Mouse (Mus musculus): Measurements from ENCODE around the gene Pcgf6. TPM values are rescaled to one million over a fixed set of nuclear protein-coding genes. Genes with fewer than 3 reads are reported as not detected.

Pcgf6 gene
- total RNA-seq (2023) = 22.4 TPM

DNA sequence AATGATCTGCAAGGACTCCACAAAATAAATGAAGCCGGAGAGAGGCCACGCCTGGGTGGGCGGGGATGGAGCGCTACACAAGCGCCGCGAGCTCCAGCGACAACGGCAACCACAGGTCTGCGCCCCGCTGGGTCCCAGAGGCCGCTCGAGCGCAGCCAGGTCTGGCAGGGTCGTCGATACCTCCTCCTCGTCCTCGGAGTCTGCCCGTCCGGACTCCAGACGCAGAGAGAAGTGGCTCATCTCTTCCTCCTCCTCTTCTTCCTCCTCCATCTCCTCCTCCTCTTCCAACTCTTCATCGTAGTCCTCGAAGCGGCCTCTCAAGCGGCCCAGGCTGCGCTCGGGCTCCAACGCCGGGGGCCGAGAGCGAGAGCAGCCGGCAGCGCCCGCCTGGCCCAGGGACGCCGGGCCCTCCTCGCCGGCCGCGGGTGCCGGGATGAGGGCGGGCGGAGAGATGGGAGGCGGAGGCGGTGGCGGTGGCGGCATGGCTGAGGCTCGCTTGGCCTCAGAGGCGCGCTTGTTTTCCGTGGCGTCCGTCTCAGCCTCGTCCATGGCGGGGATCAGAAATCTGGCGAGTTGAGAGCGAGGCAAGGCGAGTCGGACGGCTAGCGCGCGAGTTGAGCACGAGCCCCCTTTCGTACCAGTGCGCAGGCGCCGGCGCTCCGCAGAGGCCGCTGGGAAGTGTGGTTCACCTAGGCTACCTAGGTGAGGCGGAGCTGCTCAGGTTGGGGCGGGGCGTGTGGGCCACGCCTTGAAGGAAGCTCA lies at the start of gene Pcgf6:
Gene Pcgf6 (minus strand): TSS at position 636 of the 762 bp plus-strand sequence.

GRCm38 (mm10) chr19:47090550-47091156 lies 39.9 kb upstream of the Pcgf6 start, which contains the start of the genes Usmg5 and Pdcd11:
Gene Usmg5, minus strand, starts transcription at chr19:47090647.
Gene Pdcd11, plus strand, starts transcription at chr19:47090768.

DNA sequence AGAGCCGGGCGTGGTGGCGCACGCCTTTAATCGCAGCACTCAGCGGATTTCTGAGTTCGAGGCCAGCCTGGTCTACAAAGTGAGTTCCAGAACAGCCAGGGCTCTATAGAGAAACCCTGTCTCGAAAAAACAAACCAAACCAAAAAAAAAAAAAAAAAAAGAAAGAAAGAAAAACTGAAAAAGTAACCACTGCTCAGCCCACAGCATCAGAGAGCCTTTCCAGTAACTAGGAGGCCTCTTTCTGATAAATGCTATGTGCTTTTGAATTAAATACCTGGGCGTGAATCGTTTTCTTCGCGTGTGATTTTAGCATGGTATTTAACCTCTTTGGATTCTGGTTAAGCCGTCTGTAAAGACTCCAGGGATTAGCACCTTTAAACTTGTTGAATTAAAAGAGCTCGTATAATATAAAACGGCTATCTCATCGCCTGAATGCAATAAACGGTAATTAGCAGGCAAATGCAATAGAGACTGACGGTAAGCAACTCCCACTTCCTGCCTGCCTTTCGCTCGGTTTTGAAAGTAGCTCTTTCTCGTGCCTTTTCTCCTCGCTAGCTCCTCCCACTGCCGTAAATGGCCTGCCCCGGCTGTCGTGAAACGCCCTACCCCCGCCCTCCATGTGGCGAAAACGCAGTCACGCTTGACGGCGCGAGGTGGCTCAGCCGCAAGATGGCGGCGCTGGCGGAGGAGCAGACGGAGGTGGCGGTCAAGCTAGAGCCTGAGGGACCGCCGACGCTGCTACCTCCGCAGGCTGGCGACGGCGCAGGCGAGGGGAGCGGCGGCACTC lies 16.6 kb upstream of the Pcgf6 start, which contains the start of gene Taf5:
Gene Taf5 (plus strand): TSS at position 651 of the 787 bp plus-strand sequence.

DNA sequence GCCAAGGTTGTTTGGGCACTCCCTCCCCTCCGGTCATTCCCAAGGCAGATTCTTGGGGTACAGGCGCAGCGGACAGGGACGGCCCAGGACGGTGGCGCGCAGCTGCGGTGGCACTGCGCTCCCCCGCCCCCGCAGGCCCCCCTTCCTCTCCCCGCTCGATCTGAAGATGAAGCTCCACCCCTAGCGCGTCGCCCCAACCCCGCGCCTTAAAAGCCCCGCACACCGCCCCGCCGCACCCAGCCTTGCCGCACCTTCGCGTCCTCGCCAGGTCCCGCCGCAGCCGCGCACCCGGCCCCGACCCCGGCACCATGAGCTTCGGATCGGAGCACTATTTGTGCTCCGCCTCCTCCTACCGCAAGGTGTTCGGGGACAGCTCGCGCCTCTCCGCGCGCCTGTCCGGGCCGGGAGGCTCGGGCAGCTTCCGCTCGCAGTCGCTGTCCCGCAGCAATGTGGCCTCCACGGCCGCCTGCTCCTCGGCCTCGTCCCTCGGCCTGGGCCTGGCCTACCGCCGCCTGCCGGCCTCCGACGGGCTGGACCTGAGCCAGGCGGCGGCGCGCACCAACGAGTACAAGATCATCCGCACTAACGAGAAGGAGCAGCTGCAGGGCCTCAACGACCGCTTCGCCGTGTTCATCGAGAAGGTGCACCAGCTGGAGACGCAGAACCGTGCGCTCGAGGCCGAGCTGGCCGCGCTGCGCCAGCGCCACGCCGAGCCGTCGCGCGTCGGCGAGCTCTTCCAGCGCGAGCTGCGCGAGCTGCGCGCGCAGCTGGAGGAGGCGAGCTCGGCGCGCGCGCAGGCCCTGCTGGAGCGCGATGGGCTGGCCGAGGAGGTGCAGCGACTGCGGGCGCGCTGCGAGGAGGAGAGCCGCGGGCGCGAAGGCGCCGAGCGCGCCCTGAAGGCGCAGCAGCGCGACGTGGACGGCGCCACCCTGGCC lies 36.0 kb downstream of the Pcgf6 start, which contains the start of the genes Ina and Nt5c2:
Gene Ina (plus strand): TSS at position 252 of the 935 bp plus-strand sequence.
Gene Nt5c2 (minus strand): TSS at position 707 of the 935 bp plus-strand sequence.

Other genes starting within 250 kb of the Pcgf6 start
- not detected for gene Ina, start 36.2 kb downstream of the Pcgf6 start, total RNA-seq (2023)
- gene Nt5c2, start 35.8 kb downstream of the Pcgf6 start, total RNA-seq (2023) = 52.9 TPM
- 9.3 TPM for gene Taf5, start 16.8 kb upstream of the Pcgf6 start, total RNA-seq (2023)
- 136 TPM for gene Usmg5, start 39.7 kb upstream of the Pcgf6 start, total RNA-seq (2023)
- gene Pdcd11, start 39.9 kb upstream of the Pcgf6 start, total RNA-seq (2023) = 45.4 TPM
- gene Calhm2, start 87.4 kb upstream of the Pcgf6 start, total RNA-seq (2023) = 7.7 TPM
- not detected for gene Calhm1, start 93.3 kb upstream of the Pcgf6 start, total RNA-seq (2023)
- not detected for gene Calhm3, start 106.9 kb upstream of the Pcgf6 start, total RNA-seq (2023)
- gene Neurl1a, start 127.9 kb upstream of the Pcgf6 start, total RNA-seq (2023) = not detected

All from CD8-positive naive resting alpha-beta T cell, adult 57 days (primary cell).